Mouse (Mus musculus) bone marrow macrophage, adult 2 months (primary cell): ENCODE results near the gene Ankdd1a.

Experiments
- CTCF ChIP-seq: IDR thresholded peaks from 2 replicates; pipeline ENCODE4 v1.5.1; 2012; ENCODE audit warnings: low read depth, mild to moderate bottlenecking, low read length, moderate library complexity
- POLR2A ChIP-seq: IDR thresholded peaks from 2 replicates; pipeline ENCODE4 v1.6.1; 2012; ENCODE audit warnings: mild to moderate bottlenecking, low read depth, low read length, borderline replicate concordance

- no peak for TF ChIP-seq CTCF
- TF ChIP-seq POLR2A: no peak
Observed at GRCm38 (mm10) chr9:65552711-65553110, 32.7 kb upstream of the Ankdd1a start.
